Mouse (Mus musculus) adrenal gland, adult 8-10 months (tissue): ENCODE data around the gene Hapln2. TPM values are rescaled to one million over a fixed set of nuclear protein-coding genes. Genes with fewer than 3 reads are reported as not detected.

Experiments used
- DNase-seq: peaks from one replicate; pipeline ENCODE4 v3.0.0; 2022
- total RNA-seq, 4 experiments: library from RNA; stranded (reverse); gene quantifications; 2 replicates each; pipeline ENCODE4 v1.2.4; 2022

The Hapln2 gene
- total RNA-seq, 4 experiments from 2014 or later, result not detected

- DNase-seq, result no peak
Measured at GRCm38 (mm10) chr3:87981214-87981760, 46.1 kb downstream of the Hapln2 start.

GRCm38 (mm10) chr3:87980728-87981127 is 46.7 kb downstream of the Hapln2 start:
- DNase-seq, result no peak

GRCm38 (mm10) chr3:87980085-87980484 is 47.3 kb downstream of the Hapln2 start:
- no peak for DNase-seq

GRCm38 (mm10) chr3:87979493-87979892 is 47.9 kb downstream of the Hapln2 start:
- no peak for DNase-seq

- peak; percentile 47 for DNase-seq
Measured at GRCm38 (mm10) chr3:87974381-87974987, 52.9 kb downstream of the Hapln2 start.

GRCm38 (mm10) chr3:87973593-87974380 is 53.6 kb downstream of the Hapln2 start:
- no peak for DNase-seq

GRCm38 (mm10) chr3:87972776-87973175 is 54.6 kb downstream of the Hapln2 start:
- DNase-seq, result no peak

GRCm38 (mm10) chr3:87972203-87972664 is 55.1 kb downstream of the Hapln2 start:
- DNase-seq, result no peak

Other genes starting within 250 kb of the Hapln2 start
- gene Ntrk1, start 232.4 kb downstream of the Hapln2 start, total RNA-seq, result 10 to 100 TPM in 2 of 4 experiments, 1 to 10 TPM in 2; 6.3 to 30.5 (median 13.1) TPM
- gene Insrr, start 230.6 kb downstream of the Hapln2 start, total RNA-seq, result 1 to 10 TPM in 2 of 4 experiments, under 1 TPM in 2; 0.32 to 3.7 (median 1.9) TPM
- gene Pear1, start 203.3 kb downstream of the Hapln2 start, total RNA-seq, result 10 to 100 TPM; 26.0 to 35.9 (median 29.7) TPM
- under 1 TPM; 0.20 to 0.62 (median 0.32) TPM for gene Sh2d2a, start 180.8 kb downstream of the Hapln2 start, total RNA-seq
- 10 to 100 TPM; 47.5 to 49.4 (median 48.7) TPM for gene Prcc, start 142.0 kb downstream of the Hapln2 start, total RNA-seq
- 100 to 1,000 TPM; 163 to 180 (median 172) TPM for gene Hdgf, start 121.3 kb downstream of the Hapln2 start, total RNA-seq
- 100 to 1,000 TPM; 121 to 146 (median 131) TPM for gene Mrpl24, start 108.1 kb downstream of the Hapln2 start, total RNA-seq
- gene Isg20l2, start 97.3 kb downstream of the Hapln2 start, total RNA-seq, result 10 to 100 TPM; 17.9 to 20.0 (median 19.5) TPM
- 10 to 100 TPM; 18.6 to 27.6 (median 21.9) TPM for gene Rrnad1, start 96.9 kb downstream of the Hapln2 start, total RNA-seq
- 1 to 10 TPM in 1 of 4 experiments, under 1 TPM in 2, not detected in 1; 0.31 to 1.0 (median 0.35) TPM for gene Crabp2, start 78.9 kb downstream of the Hapln2 start, total RNA-seq
- 10 to 100 TPM in 1 of 4 experiments, 1 to 10 TPM in 3; 4.3 to 14.4 (median 6.8) TPM for gene Nes, start 56.5 kb downstream of the Hapln2 start, total RNA-seq
- gene Bcan, start 27.4 kb downstream of the Hapln2 start, total RNA-seq, result 100 to 1,000 TPM in 2 of 4 experiments, 10 to 100 TPM in 2; 83.1 to 117 (median 106) TPM
- 10 to 100 TPM; 12.9 to 16.6 (median 14.9) TPM for gene Gpatch4, start 15.5 kb upstream of the Hapln2 start, total RNA-seq
- 100 to 1,000 TPM; 150 to 161 (median 155) TPM for gene Naxe, start 30.9 kb upstream of the Hapln2 start, total RNA-seq
- gene Ttc24, start 50.7 kb upstream of the Hapln2 start, total RNA-seq, result not detected
- gene Iqgap3, start 54.4 kb upstream of the Hapln2 start, total RNA-seq, result 1 to 10 TPM in 1 of 4 experiments, under 1 TPM in 3; 0.61 to 2.3 (median 0.73) TPM
- gene Mef2d, start 114.8 kb upstream of the Hapln2 start, total RNA-seq, result 100 to 1,000 TPM in 1 of 4 experiments, 10 to 100 TPM in 3; 82.0 to 111 (median 89.0) TPM
- 10 to 100 TPM; 12.0 to 27.5 (median 17.3) TPM for gene Rhbg, start 227.1 kb upstream of the Hapln2 start, total RNA-seq